Mouse (Mus musculus): ENCODE data around the gene Hist1h4f.

- TF ChIP-seq POLR2A (IDR thresholded peaks at IDR 0.05; ENCODE audit: low read depth, low read length) (peak; percentile 98), CTCF (conservative IDR thresholded peaks at IDR 0.05; ENCODE audit: insufficient read depth, insufficient read length, low read depth, low read length) (no peak)
Observed at GRCm38 (mm10) chr13:23530901-23531875, 20.3 kb downstream of the Hist1h4f start, which contains the start of gene Hist1h4h.

All from kidney, adult 2 months (tissue).